Mouse (Mus musculus) neural tube, embryonic 11.5 days (tissue): ENCODE measurements at regions not wholly inside any gene's neighbourhood (a gene's known extent, or its start where the extent isn't known, plus 50 kb on each side); places are given as distances from the start of the nearest gene placed in this dataset.

ENCODE experiments used
- ATAC-seq: fragments of 200-750 bp; cut with Nextera tagmentation; 2 replicates; pipeline ENCODE4 v1.8.0; 2017; ENCODE audit warnings: moderate number of reproducible peaks, mild to moderate bottlenecking, moderate TSS enrichment, moderate library complexity; ENCODE audit not compliant: insufficient read depth, low FRiP score, low TSS enrichment
- DNase-seq: peaks from one replicate; pipeline ENCODE4 v3.0.0-alpha.2; 2015; ENCODE audit warnings: low spot score
- H3K27ac ChIP-seq: fragments of 300-500 bp; sonication (generic); 2 replicates; pipeline ENCODE4 v1.5.1; 2014; ENCODE audit warnings: low read depth, mild to moderate bottlenecking, low read length
- H3K27me3 ChIP-seq: fragments of 300-500 bp; sonication (generic); 2 replicates; pipeline ENCODE4 v1.6.1; 2014; ENCODE audit warnings: mild to moderate bottlenecking, low read length, mixed read lengths; ENCODE audit not compliant: control insufficient read depth, insufficient read depth
- H3K36me3 ChIP-seq: fragments of 300-500 bp; sonication (generic); 2 replicates; pipeline ENCODE4 v1.6.1; 2014; ENCODE audit warnings: mild to moderate bottlenecking, low read length, moderate library complexity, mixed read lengths; ENCODE audit not compliant: control insufficient read depth, insufficient read depth
- H3K4me1 ChIP-seq: fragments of 300-500 bp; sonication (generic); 2 replicates; pipeline ENCODE4 v1.6.1; 2014; ENCODE audit warnings: low read length, mixed read lengths; ENCODE audit not compliant: control insufficient read depth, insufficient read depth
- H3K4me2 ChIP-seq: fragments of 300-500 bp; sonication (generic); 2 replicates; pipeline ENCODE4 v1.6.1; 2014; ENCODE audit warnings: low read depth, mild to moderate bottlenecking, moderate library complexity
- H3K4me3 ChIP-seq: fragments of 300-500 bp; sonication (generic); 2 replicates; pipeline ENCODE4 v1.5.1; 2014; ENCODE audit warnings: low read depth, low read length
- H3K9ac ChIP-seq: fragments of 300-500 bp; sonication (generic); 2 replicates; pipeline ENCODE4 v1.6.1; 2014; ENCODE audit warnings: mild to moderate bottlenecking, low read length
- H3K9me3 ChIP-seq: fragments of 300-500 bp; sonication (generic); 2 replicates; pipeline ENCODE4 v1.6.1; 2016; ENCODE audit warnings: low read length; ENCODE audit not compliant: control insufficient read depth
- WGBS: fragments of 180-500 bp; shearing (Covaris S2); extraction: QIAGEN DNeasy Blood & Tissue Kit; methylation state at CpG from one replicate; pipeline ENCODE4 v1.1.7; 2014; 5-methylcytosine and 5-hydroxymethylcytosine counted together

DNA sequence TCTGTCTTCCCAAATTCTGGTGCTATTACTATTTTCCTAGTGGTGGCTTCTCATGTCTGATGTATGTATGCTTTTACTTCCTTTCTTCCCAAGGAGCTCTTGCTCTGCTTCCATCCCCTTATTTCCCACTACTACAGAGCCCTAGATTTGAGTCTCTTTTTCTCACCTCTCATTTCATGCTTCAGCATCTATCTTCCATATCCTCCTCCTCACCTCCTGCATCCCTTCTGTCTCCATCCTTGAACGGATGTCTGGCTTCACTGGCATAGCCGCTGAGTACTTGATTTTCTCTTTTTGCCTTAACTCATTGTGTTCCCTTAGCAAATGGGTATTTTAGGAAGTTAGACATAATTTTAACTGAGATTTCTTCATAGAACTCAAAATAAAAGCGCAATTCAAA is 369.5 kb upstream of the Cd180 start:
- no peak for DNase-seq
- WGBS, result 95% methylated on average over 3 of the region's 3 CpGs
- no peak overlapping the region for H3K27ac ChIP-seq
- ATAC-seq, result no peak
- no peaks in the 10 kb centered on the region for H3K4me1 ChIP-seq
- H3K9ac ChIP-seq, result no peak overlapping the region
- H3K27me3 ChIP-seq, result no peaks in the 10 kb centered on the region
- no peaks in the 10 kb centered on the region for H3K36me3 ChIP-seq
- no peak overlapping the region for H3K4me2 ChIP-seq
- H3K9me3 ChIP-seq, result no peaks in the 10 kb centered on the region
- no peak overlapping the region for H3K4me3 ChIP-seq

- no peak overlapping the region for H3K9ac ChIP-seq
- H3K27ac ChIP-seq, result no peak overlapping the region
- DNase-seq (no peak), ATAC-seq (no peak)
- no peak overlapping the region for H3K4me2 ChIP-seq
- no peak overlapping the region for H3K4me3 ChIP-seq
- no peaks in the 10 kb centered on the region for H3K9me3 ChIP-seq
- H3K27me3 ChIP-seq, result no peaks in the 10 kb centered on the region
- H3K4me1 ChIP-seq, result no peaks in the 10 kb centered on the region
- no peaks in the 10 kb centered on the region for H3K36me3 ChIP-seq
- WGBS, result 89% methylated on average over 2 of the region's 2 CpGs
These were observed 367.4 kb upstream of the Cd180 start for GRCm38 (mm10) chr13:102326003-102326402.

DNA sequence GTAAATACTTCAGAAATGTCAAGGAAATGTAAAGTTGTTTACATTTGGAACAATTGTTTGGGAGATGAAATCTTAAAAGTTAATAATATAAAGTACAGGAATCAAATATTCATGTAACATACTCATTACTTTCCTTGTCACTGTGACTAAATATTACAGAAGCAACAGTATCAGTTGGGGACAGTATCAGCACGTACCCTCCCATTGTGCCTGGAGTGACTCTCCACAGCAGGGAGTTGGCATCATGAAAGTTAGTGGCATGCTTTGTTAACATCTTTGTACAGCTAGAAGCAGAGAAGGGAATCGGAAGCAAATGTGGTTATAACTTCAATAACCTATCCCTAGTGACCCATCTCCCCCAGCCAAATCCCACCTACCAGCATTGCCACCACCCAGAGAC is 366.8 kb upstream of the Cd180 start:
- no peak for ATAC-seq
- H3K9ac ChIP-seq, result no peak overlapping the region
- no peaks in the 10 kb centered on the region for H3K4me1 ChIP-seq
- H3K36me3 ChIP-seq, result no peaks in the 10 kb centered on the region
- no peak overlapping the region for H3K27ac ChIP-seq
- no peak overlapping the region for H3K4me3 ChIP-seq
- DNase-seq, result no peak
- no peaks in the 10 kb centered on the region for H3K9me3 ChIP-seq
- 66% methylated on average over 2 of the region's 2 CpGs for WGBS
- no peaks in the 10 kb centered on the region for H3K27me3 ChIP-seq
- H3K4me2 ChIP-seq, result no peak overlapping the region

GRCm38 (mm10) chr13:102333667-102334066 is 359.7 kb upstream of the Cd180 start:
- Histone ChIP-seq H3K27ac (no peak overlapping the region), H3K9ac (no peak overlapping the region), H3K4me2 (no peak overlapping the region), H3K4me3 (no peak overlapping the region), H3K27me3 (no peaks in the 10 kb centered on the region), H3K36me3 (no peaks in the 10 kb centered on the region), H3K9me3 (no peaks in the 10 kb centered on the region), H3K4me1 (no peaks in the 10 kb centered on the region)
- DNase-seq, result no peak
- ATAC-seq, result 0 out of 2 replicates have a peak, but pooled peaks have one; percentile 20
- 42% methylated on average over 1 of the region's 1 CpGs for WGBS

DNA sequence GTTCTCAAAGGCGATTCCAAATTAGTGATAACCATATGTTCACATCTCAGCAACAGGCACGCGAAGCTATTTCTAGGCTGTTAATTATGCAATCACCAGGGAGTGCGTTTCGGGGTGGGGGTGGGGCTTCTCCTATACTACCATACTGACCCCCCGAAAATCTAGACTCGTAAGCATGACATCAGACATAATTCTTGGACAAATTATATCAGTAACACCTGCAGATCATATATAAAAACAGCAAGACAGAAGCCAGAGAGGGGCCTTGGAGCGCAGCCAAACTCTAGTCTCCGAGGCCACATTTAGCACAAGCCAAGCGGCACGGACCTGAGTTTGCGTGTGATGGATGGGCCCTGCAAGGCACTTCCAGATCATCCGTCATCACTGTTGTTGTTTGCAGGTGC is 359.2 kb upstream of the Cd180 start:
- 39% methylated on average over 13 of the region's 13 CpGs for WGBS
- H3K27ac ChIP-seq, result no peak overlapping the region
- no peak overlapping the region for H3K4me2 ChIP-seq
- peak; percentile 77 for DNase-seq
- peak; percentile 69 for ATAC-seq
- H3K9me3 ChIP-seq, result no peaks in the 10 kb centered on the region
- no peaks in the 10 kb centered on the region for H3K4me1 ChIP-seq
- H3K9ac ChIP-seq, result no peak overlapping the region
- no peaks in the 10 kb centered on the region for H3K36me3 ChIP-seq
- H3K4me3 ChIP-seq, result no peak overlapping the region
- no peaks in the 10 kb centered on the region for H3K27me3 ChIP-seq

GRCm38 (mm10) chr13:102343236-102343635 is 350.1 kb upstream of the Cd180 start:
- no peak for ATAC-seq
- Histone ChIP-seq H3K4me2 (no peak overlapping the region), H3K27me3 (no peaks in the 10 kb centered on the region), H3K4me1 (no peaks in the 10 kb centered on the region), H3K36me3 (no peaks in the 10 kb centered on the region), H3K27ac (no peak overlapping the region), H3K4me3 (no peak overlapping the region), H3K9ac (no peak overlapping the region), H3K9me3 (no peaks in the 10 kb centered on the region)
- 90% methylated on average over 2 of the region's 2 CpGs for WGBS
- DNase-seq, result no peak

DNA sequence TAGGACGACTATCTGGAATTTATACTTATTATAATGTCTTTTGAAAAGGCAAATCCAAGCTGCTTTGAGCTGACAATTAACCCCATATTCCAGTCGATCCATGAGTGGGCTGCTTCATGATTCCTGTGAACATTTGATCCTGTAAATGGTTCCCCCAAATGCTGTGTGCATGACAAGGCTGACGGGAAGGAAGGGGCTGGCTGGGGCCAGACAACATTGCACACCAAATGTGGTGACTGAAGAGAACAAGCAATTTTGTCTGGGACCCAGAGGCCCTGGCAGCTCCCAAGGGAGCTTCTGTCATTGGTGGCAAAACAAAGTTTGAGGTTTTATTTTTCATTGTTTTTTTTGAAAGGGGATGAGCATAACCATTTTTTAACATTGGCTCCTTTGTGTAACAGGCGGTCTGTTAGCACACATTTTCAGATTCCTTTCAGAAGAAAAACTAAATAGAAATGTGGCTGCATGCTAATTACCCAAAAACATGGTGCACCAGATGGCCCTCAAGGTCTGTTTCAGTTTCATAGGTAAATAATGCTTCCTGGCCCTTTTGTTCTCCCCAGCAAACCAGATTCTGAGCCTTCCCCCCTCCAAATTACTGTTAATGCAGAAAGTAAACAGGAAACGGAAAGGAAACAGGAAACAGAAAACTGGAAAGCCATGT is 348.6 kb upstream of the Cd180 start:
- Histone ChIP-seq H3K4me1 (no peaks in the 10 kb centered on the region), H3K4me2 (no peak overlapping the region), H3K9ac (no peak overlapping the region), H3K4me3 (no peak overlapping the region), H3K27me3 (no peaks in the 10 kb centered on the region), H3K27ac (no peak overlapping the region), H3K36me3 (no peaks in the 10 kb centered on the region), H3K9me3 (no peaks in the 10 kb centered on the region)
- DNase-seq (no peak), ATAC-seq (no peak)
- WGBS, result 72% methylated on average over 5 of the region's 5 CpGs

- no peaks in the 10 kb centered on the region for H3K4me1 ChIP-seq
- no peak for ATAC-seq
- H3K36me3 ChIP-seq, result no peaks in the 10 kb centered on the region
- 93% methylated on average over 1 of the region's 1 CpGs for WGBS
- H3K4me3 ChIP-seq, result no peak overlapping the region
- H3K9ac ChIP-seq, result no peak overlapping the region
- no peak overlapping the region for H3K27ac ChIP-seq
- no peaks in the 10 kb centered on the region for H3K27me3 ChIP-seq
- no peak for DNase-seq
- H3K9me3 ChIP-seq, result no peaks in the 10 kb centered on the region
- H3K4me2 ChIP-seq, result no peak overlapping the region
These were observed 343.9 kb upstream of the Cd180 start for GRCm38 (mm10) chr13:102349493-102349892.

DNA sequence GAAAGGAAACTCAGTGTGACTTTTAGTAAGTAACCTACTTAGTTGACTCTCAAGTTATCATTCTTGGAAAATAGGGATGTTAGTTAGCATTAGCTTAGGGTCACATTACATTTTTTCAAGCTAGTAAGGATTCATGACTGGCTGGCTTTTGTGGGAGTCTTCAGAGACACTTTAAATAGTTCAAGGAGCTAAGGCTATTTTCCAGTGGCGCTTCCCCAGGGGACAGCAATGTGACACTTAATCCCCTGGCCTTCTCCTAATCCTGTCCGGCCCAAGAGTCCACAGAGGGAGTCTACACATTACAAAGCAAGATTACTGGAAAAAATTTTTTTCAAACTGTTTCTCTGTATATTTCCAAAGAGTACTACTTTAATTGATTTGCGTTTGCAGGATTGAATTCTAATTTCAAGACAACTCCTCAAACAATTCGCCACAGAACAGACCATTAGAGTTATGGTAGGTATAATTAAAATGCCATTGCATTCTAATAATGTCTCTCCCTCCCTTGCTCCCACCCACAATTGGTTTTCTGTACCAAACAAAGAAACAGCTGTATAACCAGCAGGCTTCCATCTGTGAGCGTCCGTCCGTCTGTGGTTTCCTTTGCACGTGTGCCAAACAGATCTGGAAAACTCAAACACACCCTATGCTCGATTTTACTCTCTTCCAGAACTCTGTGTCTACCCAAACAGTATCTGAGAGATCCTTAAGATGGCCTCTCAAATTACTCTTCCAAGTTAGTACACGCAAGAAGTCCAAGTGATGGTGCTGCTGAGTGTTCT is 341.1 kb upstream of the Cd180 start:
- no peak for DNase-seq
- Histone ChIP-seq H3K27me3 (no peaks in the 10 kb centered on the region), H3K36me3 (no peaks in the 10 kb centered on the region), H3K27ac (no peak overlapping the region), H3K9me3 (no peaks in the 10 kb centered on the region), H3K4me3 (no peak overlapping the region), H3K9ac (no peak overlapping the region), H3K4me1 (no peaks in the 10 kb centered on the region), H3K4me2 (no peak overlapping the region)
- WGBS, result 65% methylated on average over 10 of the region's 10 CpGs
- ATAC-seq, result no peak
